Mouse (Mus musculus): ENCODE data around the gene Syde2. TPM values are rescaled to one million over a fixed set of nuclear protein-coding genes. Genes with fewer than 3 reads are reported as not detected.

Syde2 gene
- total and polyA plus RNA-seq, 3 experiments: 12.4 to 24.1 TPM; not detected in 1

DNA sequence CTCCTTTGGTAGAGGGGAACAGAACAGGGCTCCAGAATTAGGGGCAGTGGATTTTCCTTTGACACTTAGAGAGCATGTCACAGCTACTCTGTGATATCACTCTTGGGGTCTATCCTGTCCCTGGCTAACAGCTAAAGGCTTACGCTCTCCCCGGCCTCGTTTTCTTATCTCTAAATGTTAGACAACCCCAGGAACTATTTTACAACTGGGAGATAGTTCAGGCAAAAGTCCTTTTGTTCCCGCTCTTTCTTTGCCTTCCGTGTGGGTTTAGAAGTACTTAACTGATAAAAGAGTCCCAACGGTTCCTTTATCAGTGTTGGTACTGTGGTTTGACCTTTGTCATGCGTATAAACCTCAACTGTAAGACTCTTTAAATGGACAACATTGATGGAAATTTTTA, 34.7 kb upstream of the Syde2 start:
- Histone ChIP-seq H3K9ac (ENCODE audit: control insufficient read depth, low read depth, low read length, poor library complexity, severe bottlenecking) (peak overlapping the region; percentile 78), H3K4me1 (ENCODE audit: control insufficient read depth in 1 of 2, insufficient read depth in 2 of 2, low read length in 2 of 2) (peaks cover 6 to 33% of the 10 kb centered on the region in 2 experiments; a peak in 3 of 4 replicates), H3K79me2 (ENCODE audit: control insufficient read depth, insufficient read depth, low read length, poor library complexity) (no peaks in the 10 kb centered on the region; the same call in 1 of the 2 replicates), H3K9me3 (replicated peaks; ENCODE audit: insufficient read depth, low read length) (no peaks in the 10 kb centered on the region), H3K27me3 (ENCODE audit: control insufficient read depth in 1 of 2, insufficient read depth in 2 of 2, low read length in 2 of 2) (no peaks in the 10 kb centered on the region), H3K36me3 (ENCODE audit: control insufficient read depth in 1 of 2, insufficient read depth in 2 of 2, low read length in 2 of 2) (peaks cover 0 to 35% of the 10 kb centered on the region in 2 experiments; a peak in 2 of 4 replicates), H3K4me3 (ENCODE audit: control insufficient read depth in 1 of 2, insufficient read depth in 1 of 2, low read depth in 2 of 2, low read length in 2 of 2) (no peak overlapping the region), H3K27ac (ENCODE audit: control insufficient read depth, low read depth, low read length) (peak overlapping the region; percentile 100)
- DNase-seq (ENCODE audit: low read depth, low spot score): peak; percentile 81
- no peak for TF ChIP-seq USF2 (IDR thresholded peaks at IDR 0.05; ENCODE audit: borderline replicate concordance in 1 of 2, insufficient read depth in 1 of 2, low read depth in 1 of 2, low read length in 2 of 2)
- no peak for TF ChIP-seq UBTF (IDR thresholded peaks at IDR 0.05; ENCODE audit: borderline replicate concordance, insufficient read depth, low read depth, low read length)
- peak; percentile 75; the same call in 1 of the 2 replicates for TF ChIP-seq MYC (IDR thresholded peaks at IDR 0.05; ENCODE audit: low read depth, low read length)
- no peak for TF ChIP-seq POLR2AphosphoS2 (IDR thresholded peaks at IDR 0.05; ENCODE audit: low read length)
- TF ChIP-seq BHLHE40 (IDR thresholded peaks at IDR 0.05; ENCODE audit: borderline replicate concordance, low read depth, low read length): peak; percentile 56; the same call in 1 of the 2 replicates
- no peak for TF ChIP-seq JUND (IDR thresholded peaks at IDR 0.05; ENCODE audit: low read depth, low read length)
- TF ChIP-seq MYB (IDR thresholded peaks at IDR 0.05; ENCODE audit: low read depth, low read length): peak; percentile 97
- peak in 1 of 2 experiments; percentile 40; a peak in 1 of 4 replicates for TF ChIP-seq POLR2A (IDR thresholded peaks at IDR 0.05; ENCODE audit: control insufficient read depth in 1 of 2, insufficient read depth in 1 of 2, low read depth in 1 of 2, low read length in 2 of 2, poor library complexity in 1 of 2)
- TF ChIP-seq E2F4 (IDR thresholded peaks at IDR 0.05; ENCODE audit: borderline replicate concordance, low read depth, low read length): peak; percentile 86; the same call in 1 of the 2 replicates
- peak; percentile 77 for TF ChIP-seq MAX (IDR thresholded peaks at IDR 0.05; ENCODE audit: low read length)
- TF ChIP-seq KAT2A (conservative IDR thresholded peaks at IDR 0.05; ENCODE audit: low read depth, low read length): no peak; the same call in 1 of the 2 replicates
- TF ChIP-seq RCOR1 (IDR thresholded peaks at IDR 0.05; ENCODE audit: low read depth, low read length): peak; percentile 90
- TF ChIP-seq USF1 (IDR thresholded peaks at IDR 0.05; ENCODE audit: low read depth, low read length): no peak
- TF ChIP-seq TBP (IDR thresholded peaks at IDR 0.05; ENCODE audit: low read depth, low read length): peak; percentile 51
- TF ChIP-seq CTCF (IDR thresholded peaks at IDR 0.05 in 2 of 3, conservative IDR thresholded peaks at IDR 0.05 in 1 of 3; ENCODE audit: control insufficient read depth in 1 of 3, insufficient read depth in 1 of 3, low read depth in 2 of 3, low read length in 3 of 3, poor library complexity in 1 of 3, severe bottlenecking in 1 of 3): no peak
- peak; percentile 79 for TF ChIP-seq TCF12 (IDR thresholded peaks at IDR 0.05; ENCODE audit: low read depth, low read length)
- TF ChIP-seq HCFC1 (IDR thresholded peaks at IDR 0.05; ENCODE audit: low read depth, low read length): 0 out of 2 replicates have a peak, but pooled peaks have one; percentile 26
- no peak for TF ChIP-seq POLR2AphosphoS5 (IDR thresholded peaks at IDR 0.05; ENCODE audit: borderline replicate concordance, low read depth, low read length)
- no peak for TF ChIP-seq CHD2 (IDR thresholded peaks at IDR 0.05; ENCODE audit: low read length)
- peak; percentile 87 for TF ChIP-seq ETS1 (IDR thresholded peaks at IDR 0.05; ENCODE audit: low read depth, low read length)
- no peak for TF ChIP-seq TAL1 (IDR thresholded peaks at IDR 0.05; ENCODE audit: low read length)
- no peak for TF ChIP-seq ELF1 (IDR thresholded peaks at IDR 0.05; ENCODE audit: low read depth, low read length)
- no peak for TF ChIP-seq GABPA (IDR thresholded peaks at IDR 0.05; ENCODE audit: low read depth, low read length)
- TF ChIP-seq SMC3 (IDR thresholded peaks at IDR 0.05; ENCODE audit: low read depth, low read length): 0 out of 2 replicates have a peak, but pooled peaks have one; percentile 9
- TF ChIP-seq GATA1 (IDR thresholded peaks at IDR 0.05; ENCODE audit: low read depth, low read length): peak; percentile 90
- TF ChIP-seq MXI1 (IDR thresholded peaks at IDR 0.05; ENCODE audit: low read depth, low read length): peak; percentile 37; the same call in 1 of the 2 replicates
- peak; percentile 92 to 98 for TF ChIP-seq EP300 (IDR thresholded peaks at IDR 0.05; ENCODE audit: low read depth in 1 of 2, low read length in 2 of 2)
